Mouse (Mus musculus) right cerebral cortex, postnatal 10 days (tissue): ENCODE measurements around the gene Ift88.

ENCODE experiments used
- DNase-seq, 2 experiments: peaks; one replicate each; pipeline ENCODE4 v3.0.0; 2021; ENCODE audit warnings: low spot score in 2 of 2

Gene Ift88

GRCm38 (mm10) chr14:57532577-57532976 is 108.7 kb downstream of the Ift88 start:
- DNase-seq = no peak

- DNase-seq = peak in 1 of 2 experiments; percentile 67
These were observed 109.4 kb downstream of the Ift88 start for GRCm38 (mm10) chr14:57533214-57533613.

- DNase-seq = peak in 1 of 2 experiments; percentile 31
These were observed 110.0 kb downstream of the Ift88 start for GRCm38 (mm10) chr14:57533841-57534240.

GRCm38 (mm10) chr14:57534346-57534745 is 110.5 kb downstream of the Ift88 start:
- DNase-seq = peak; percentile 23 to 26

GRCm38 (mm10) chr14:57534961-57535360 is 111.1 kb downstream of the Ift88 start:
- peak; percentile 69 to 73 for DNase-seq

GRCm38 (mm10) chr14:57535646-57536045 is 111.8 kb downstream of the Ift88 start:
- DNase-seq = peak; percentile 49 to 66

GRCm38 (mm10) chr14:57536820-57537219 is 113.0 kb downstream of the Ift88 start:
- no peak for DNase-seq

GRCm38 (mm10) chr14:57537261-57538015 is 113.6 kb downstream of the Ift88 start:
- peak; percentile 54 to 57 for DNase-seq

- DNase-seq = peak; percentile 62 to 73
These were observed 116.8 kb downstream of the Ift88 start for GRCm38 (mm10) chr14:57540683-57541082.

GRCm38 (mm10) chr14:57542231-57542630 is 118.4 kb downstream of the Ift88 start:
- DNase-seq = no peak

GRCm38 (mm10) chr14:57543420-57544039 is 119.7 kb downstream of the Ift88 start:
- no peak for DNase-seq

GRCm38 (mm10) chr14:57545526-57545925 is 121.7 kb downstream of the Ift88 start:
- DNase-seq = no peak

- no peak for DNase-seq
These were observed 122.3 kb downstream of the Ift88 start for GRCm38 (mm10) chr14:57546131-57546530.

GRCm38 (mm10) chr14:57546557-57547021 is 122.7 kb downstream of the Ift88 start:
- DNase-seq = no peak

- no peak for DNase-seq
These were observed 123.2 kb downstream of the Ift88 start for GRCm38 (mm10) chr14:57547062-57547461.

GRCm38 (mm10) chr14:57552945-57553344 is 129.1 kb downstream of the Ift88 start:
- no peak for DNase-seq

- DNase-seq = no peak
These were observed 130.6 kb downstream of the Ift88 start for GRCm38 (mm10) chr14:57554434-57554833.

GRCm38 (mm10) chr14:57555471-57556070 is 131.7 kb downstream of the Ift88 start:
- no peak for DNase-seq

- no peak for DNase-seq
These were observed 133.1 kb downstream of the Ift88 start for GRCm38 (mm10) chr14:57556922-57557321.

- DNase-seq = no peak
These were observed 141.8 kb downstream of the Ift88 start for GRCm38 (mm10) chr14:57565626-57566025.
